Mouse (Mus musculus) hindbrain, embryonic 11.5 days (tissue): ENCODE measurements around the gene Has1. TPM values are rescaled to one million over a fixed set of nuclear protein-coding genes. Genes with fewer than 3 reads are reported as not detected.
"Not testable (repeated sequence)": the region's sequence is repeated elsewhere in the genome, so short reads cannot be mapped to it uniquely, and the experiment has no call there.

ENCODE experiments used
- ATAC-seq: fragments of 200-750 bp; cut with Nextera tagmentation; 2 replicates; pipeline ENCODE4 v1.8.0; 2017; ENCODE audit warnings: mild to moderate bottlenecking, moderate TSS enrichment, moderate library complexity; ENCODE audit not compliant: low FRiP score
- DNase-seq: peaks from one replicate; pipeline ENCODE4 v3.0.0-alpha.2; 2015; ENCODE audit warnings: low spot score
- H3K27ac ChIP-seq: fragments of 300-500 bp; sonication (generic); 2 replicates; pipeline ENCODE4 v1.5.1; 2014; ENCODE audit warnings: mild to moderate bottlenecking, low read depth, low read length
- H3K27me3 ChIP-seq: fragments of 300-500 bp; sonication (generic); 2 replicates; pipeline ENCODE4 v1.6.1; 2014; ENCODE audit warnings: mild to moderate bottlenecking, low read length, moderate library complexity, mixed read lengths; ENCODE audit not compliant: control insufficient read depth, insufficient read depth
- H3K36me3 ChIP-seq: fragments of 300-500 bp; sonication (generic); 2 replicates; pipeline ENCODE4 v1.6.1; 2014; ENCODE audit warnings: mild to moderate bottlenecking, low read length, moderate library complexity, mixed read lengths; ENCODE audit not compliant: control insufficient read depth, insufficient read depth
- H3K4me1 ChIP-seq: fragments of 300-500 bp; sonication (generic); replicated peaks from 2 replicates; pipeline ENCODE4 v1.6.1; 2014; ENCODE audit warnings: low read length, mixed read lengths; ENCODE audit not compliant: control insufficient read depth, insufficient read depth
- H3K4me2 ChIP-seq: fragments of 300-500 bp; sonication (generic); replicated peaks from 2 replicates; pipeline ENCODE4 v1.6.1; 2014; ENCODE audit warnings: mild to moderate bottlenecking, low read depth, low read length
- H3K4me3 ChIP-seq: fragments of 300-500 bp; sonication (generic); 2 replicates; pipeline ENCODE4 v1.5.1; 2014; ENCODE audit warnings: low read depth, low read length
- H3K9ac ChIP-seq: fragments of 300-500 bp; sonication (generic); 2 replicates; pipeline ENCODE4 v1.6.1; 2014; ENCODE audit warnings: low read depth, low read length
- H3K9me3 ChIP-seq: fragments of 300-500 bp; sonication (generic); 2 replicates; pipeline ENCODE4 v1.6.1; 2016; ENCODE audit warnings: low read length; ENCODE audit not compliant: control insufficient read depth
- WGBS: fragments of 180-500 bp; shearing (Covaris S2); extraction: QIAGEN DNeasy Blood & Tissue Kit; methylation state at CpG from one replicate; pipeline ENCODE4 v1.1.7; 2014; 5-methylcytosine and 5-hydroxymethylcytosine counted together
- polyA plus RNA-seq: library from polyadenylated mRNA; unstranded; fragments of >200 nt; fragmentation: Nextera tagmentation; extraction: Ambion mirVana; gene quantifications from 2 replicates; pipeline ENCODE4 v1.2.1, GENCODE M21; 2014

The Has1 gene
- polyA plus RNA-seq, 1 experiment from 2014 or later = 2.6 TPM

DNA sequence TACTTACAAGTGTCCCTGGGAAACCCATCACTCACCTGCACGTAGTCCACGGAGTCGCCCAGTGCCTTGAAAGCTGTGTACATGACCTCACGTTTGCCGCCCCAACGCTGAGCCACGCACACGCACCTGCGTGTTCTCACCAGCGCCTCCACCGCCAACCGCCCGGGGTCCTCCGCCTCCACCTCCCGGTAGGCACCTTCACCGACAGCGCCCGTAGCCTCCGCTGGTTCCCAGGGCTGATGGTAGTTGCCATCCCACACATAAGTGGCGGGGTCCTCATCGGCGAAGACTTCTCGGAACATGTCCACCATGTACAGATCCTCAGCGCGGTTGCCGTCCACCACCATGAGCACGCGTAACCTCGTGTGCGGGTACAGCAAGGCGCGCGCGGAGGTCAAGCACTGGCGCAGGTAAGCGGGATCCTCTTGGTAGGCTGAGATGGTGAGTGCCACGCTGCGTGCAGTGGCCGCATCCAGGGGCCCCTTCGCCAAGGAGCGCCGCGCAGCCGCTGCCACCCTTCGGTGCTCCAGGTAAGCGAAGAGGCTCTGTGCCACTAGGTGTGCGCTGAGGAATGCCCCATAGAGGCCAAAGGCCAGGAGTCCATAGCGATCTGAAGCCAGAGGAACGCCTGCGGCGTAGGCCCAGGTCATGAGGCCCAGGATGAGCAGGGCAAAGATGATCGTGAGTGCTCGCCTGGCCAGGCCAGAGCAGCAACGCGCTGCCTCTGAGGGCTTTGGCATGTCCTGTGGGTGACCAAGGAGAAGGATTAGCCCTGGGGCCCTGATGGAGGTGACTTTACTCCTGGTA is 4.9 kb downstream of the Has1 start:
- no peak overlapping the region for H3K27ac ChIP-seq
- H3K36me3 ChIP-seq = no peaks in the 10 kb centered on the region
- H3K4me3 ChIP-seq = no peak overlapping the region
- no peaks in the 10 kb centered on the region for H3K4me1 ChIP-seq
- DNase-seq (no peak), ATAC-seq (peak; percentile 31; the same call in 1 of the 2 replicates)
- H3K9ac ChIP-seq = no peak overlapping the region
- H3K27me3 ChIP-seq = peaks cover 6% of the 10 kb centered on the region; the same call in 1 of the 2 replicates
- WGBS = 18% methylated on average over 54 of the region's 55 CpGs
- H3K9me3 ChIP-seq = no peaks in the 10 kb centered on the region
- 0 out of 2 replicates have a peak overlapping the region, but pooled peaks have one; percentile 7 for H3K4me2 ChIP-seq

DNA sequence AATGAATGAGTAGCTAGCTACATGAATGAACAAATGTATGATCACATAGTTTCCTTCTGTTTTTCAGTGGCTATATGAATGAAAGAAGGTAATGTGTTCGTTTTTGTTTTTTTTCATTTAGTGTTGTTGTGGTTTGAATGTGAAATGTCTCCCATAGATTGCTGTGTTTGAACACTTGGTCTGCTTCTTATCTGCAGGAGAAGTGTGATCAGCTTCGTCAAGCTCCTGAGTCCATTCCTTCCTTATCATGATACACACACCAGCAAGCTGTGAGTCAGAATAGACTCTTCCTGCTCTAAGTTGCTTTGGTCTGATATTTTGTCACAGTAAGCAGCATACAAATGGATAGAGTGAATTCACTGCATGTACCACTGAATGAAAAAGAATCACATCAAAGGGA is 6.0 kb downstream of the Has1 start:
- H3K4me3 ChIP-seq = no peak overlapping the region
- 80% methylated on average over 2 of the region's 2 CpGs for WGBS
- H3K4me2 ChIP-seq = no peak overlapping the region
- no peak overlapping the region for H3K27ac ChIP-seq
- peaks cover 6% of the 10 kb centered on the region; the same call in 1 of the 2 replicates for H3K27me3 ChIP-seq
- no peak overlapping the region for H3K9ac ChIP-seq
- ATAC-seq = no peak
- H3K9me3 ChIP-seq = no peaks in the 10 kb centered on the region
- no peaks in the 10 kb centered on the region for H3K36me3 ChIP-seq
- no peak for DNase-seq
- H3K4me1 ChIP-seq = no peaks in the 10 kb centered on the region

DNA sequence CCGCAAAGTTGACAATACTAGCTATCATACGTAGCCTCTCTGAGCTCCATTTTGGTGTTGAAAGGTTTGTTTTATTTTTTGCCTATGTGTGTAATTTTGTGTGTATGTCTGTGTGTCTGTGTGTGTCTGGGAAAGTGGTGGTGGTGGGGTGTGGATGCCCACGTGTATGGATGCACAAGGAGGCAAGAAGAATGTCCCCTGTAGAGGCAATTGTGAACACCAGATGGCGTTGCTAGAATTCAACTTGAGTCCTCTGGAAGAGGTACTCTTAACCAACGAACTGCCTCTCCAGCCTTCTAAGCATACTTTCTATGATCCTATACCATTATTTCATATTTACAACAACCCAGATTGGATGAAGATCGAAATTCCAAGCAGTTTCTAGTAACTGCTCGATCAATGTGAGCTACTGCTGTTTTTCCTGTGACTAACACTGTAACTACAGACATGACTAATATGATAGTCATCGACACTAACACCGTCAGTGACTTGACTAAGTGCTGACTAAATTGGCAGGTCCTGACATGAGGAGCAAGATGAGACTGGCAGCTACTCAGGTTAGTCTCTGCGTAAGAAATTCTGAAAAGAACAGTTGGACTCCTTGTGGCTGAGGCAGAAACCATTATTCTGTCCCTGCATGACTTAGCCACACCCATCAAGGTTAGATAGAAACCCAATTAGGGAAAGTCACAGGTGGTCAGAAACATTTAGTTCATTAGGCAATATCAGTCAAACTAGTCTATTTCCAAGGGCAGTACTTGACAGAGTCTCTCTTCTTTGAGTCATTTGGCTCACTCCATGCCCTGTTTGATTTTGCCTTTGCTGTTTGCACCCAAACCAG is 9.6 kb downstream of the Has1 start:
- H3K36me3 ChIP-seq = no peaks in the 10 kb centered on the region
- H3K4me3 ChIP-seq = no peak overlapping the region
- no peaks in the 10 kb centered on the region for H3K4me1 ChIP-seq
- no peak overlapping the region for H3K4me2 ChIP-seq
- peaks cover 5% of the 10 kb centered on the region; the same call in 1 of the 2 replicates for H3K27me3 ChIP-seq
- WGBS = 74% methylated on average over 10 of the region's 10 CpGs
- ATAC-seq (no peak), DNase-seq (no peak)
- H3K27ac ChIP-seq = no peak overlapping the region
- H3K9me3 ChIP-seq = no peaks in the 10 kb centered on the region
- no peak overlapping the region for H3K9ac ChIP-seq

DNA sequence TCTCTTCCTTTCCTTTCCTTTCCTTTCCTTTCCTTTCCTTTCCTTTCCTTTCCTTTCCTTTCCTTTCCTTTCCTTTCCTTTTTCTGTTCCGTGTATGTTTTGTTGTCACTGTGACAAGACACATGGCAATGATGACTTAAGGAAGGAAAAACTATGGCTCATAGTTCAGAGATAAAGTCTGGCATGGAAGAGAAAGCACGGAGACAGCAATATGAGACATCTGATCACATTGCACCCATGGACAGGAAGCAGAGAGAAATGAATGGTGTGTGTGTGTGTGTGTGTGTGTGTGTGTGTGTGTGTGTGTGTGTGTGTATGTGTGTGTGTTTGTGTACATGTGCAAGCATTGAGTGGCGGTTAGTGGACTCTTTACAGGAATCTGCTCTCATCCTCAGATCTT is 10.4 kb downstream of the Has1 start:
- DNase-seq, H3K4me3 ChIP-seq, H3K9ac ChIP-seq, H3K27me3 ChIP-seq, H3K9me3 ChIP-seq, ATAC-seq, H3K27ac ChIP-seq, H3K4me2 ChIP-seq, H3K36me3 ChIP-seq, H3K4me1 ChIP-seq: not testable (repeated sequence)
- 88% methylated on average over 3 of the region's 3 CpGs for WGBS

DNA sequence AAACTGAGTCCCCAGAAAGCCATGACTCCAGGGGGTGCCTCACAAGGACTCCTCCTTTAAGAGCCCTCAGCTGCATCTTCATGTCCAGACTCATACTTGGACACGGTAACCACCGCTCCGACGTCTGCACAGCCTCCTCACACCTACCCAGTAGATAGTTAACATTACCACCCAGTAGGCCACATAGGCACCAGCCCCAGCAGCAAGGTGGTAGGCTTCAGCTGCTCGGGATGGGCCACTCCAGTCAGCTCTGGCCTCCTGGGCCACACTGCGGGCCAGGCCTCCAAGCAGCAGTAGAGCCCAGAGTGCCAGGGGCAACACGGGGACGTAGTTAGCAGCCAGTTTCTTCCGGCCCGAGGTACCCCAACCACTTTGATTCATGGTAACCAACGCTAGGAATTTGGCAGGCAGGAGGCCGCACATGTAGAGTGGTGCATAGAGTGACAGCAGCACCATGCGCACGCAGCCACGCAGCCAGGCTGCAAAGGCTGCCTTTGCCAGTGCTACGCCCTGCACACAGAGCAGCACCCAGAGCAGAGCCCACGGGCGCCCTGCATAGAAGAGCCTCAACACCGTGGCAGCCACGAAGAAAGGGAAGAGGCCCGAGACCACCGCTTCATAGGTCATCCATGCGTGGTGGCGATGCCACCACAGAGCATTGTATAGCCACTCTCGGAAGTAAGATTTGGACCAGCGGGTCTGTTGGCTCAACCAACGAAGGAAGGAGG is 11.3 kb downstream of the Has1 start:
- WGBS = 80% methylated on average over 27 of the region's 27 CpGs
- H3K9ac ChIP-seq = no peak overlapping the region
- H3K4me1 ChIP-seq = peaks cover under 1% of the 10 kb centered on the region; the same call in 1 of the 2 replicates
- DNase-seq (no peak), ATAC-seq (peak; percentile 56)
- H3K36me3 ChIP-seq = no peaks in the 10 kb centered on the region
- H3K9me3 ChIP-seq = no peaks in the 10 kb centered on the region
- no peak overlapping the region for H3K4me2 ChIP-seq
- H3K27ac ChIP-seq = no peak overlapping the region
- H3K27me3 ChIP-seq = 0 out of 2 replicates have a peak, but pooled peaks cover 2% of the 10 kb centered on the region
- H3K4me3 ChIP-seq = no peak overlapping the region

DNA sequence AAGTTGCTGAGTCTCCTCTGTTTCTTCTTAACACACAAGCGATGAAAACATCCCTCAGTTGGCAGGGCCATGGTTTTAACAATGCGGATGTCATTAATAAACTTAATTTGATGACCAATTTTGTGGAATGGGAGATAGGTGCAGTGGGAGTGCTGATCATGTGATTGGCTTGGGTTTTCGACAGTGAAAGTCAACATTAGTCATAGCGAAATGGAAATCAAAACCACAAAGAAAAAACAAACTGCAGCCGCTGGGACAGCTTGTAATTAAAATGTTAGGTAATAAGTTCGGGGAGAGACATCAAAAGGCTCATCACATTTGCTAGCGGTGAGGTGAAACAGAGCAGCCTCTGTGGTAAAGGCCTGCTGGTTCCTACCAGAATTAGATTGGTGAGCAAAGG is 14.2 kb downstream of the Has1 start:
- ATAC-seq (no peak), DNase-seq (no peak)
- Histone ChIP-seq H3K27ac (no peak overlapping the region), H3K36me3 (no peaks in the 10 kb centered on the region), H3K4me3 (no peak overlapping the region), H3K4me1 (peaks cover 10% of the 10 kb centered on the region), H3K27me3 (no peaks in the 10 kb centered on the region), H3K9ac (no peak overlapping the region), H3K9me3 (no peaks in the 10 kb centered on the region), H3K4me2 (no peak overlapping the region)
- WGBS = 92% methylated on average over 7 of the region's 7 CpGs

DNA sequence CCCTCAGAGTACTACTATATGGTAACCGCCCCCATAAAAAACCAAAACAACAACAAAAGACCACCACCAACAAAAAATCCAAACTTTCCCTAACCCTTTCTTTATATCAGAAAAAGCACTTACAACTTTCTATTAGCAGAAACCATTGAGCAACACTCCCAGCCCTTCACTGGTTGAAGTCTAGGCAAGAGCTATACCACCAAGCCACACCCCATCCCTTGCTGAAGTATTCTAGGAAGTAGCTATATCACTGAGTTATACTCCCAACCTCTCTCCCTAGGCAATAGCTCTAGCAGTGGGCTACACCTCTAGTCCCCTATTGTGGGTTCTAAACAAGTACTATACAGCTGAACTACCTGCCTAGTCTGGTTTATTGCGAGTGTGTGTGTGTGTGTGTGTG is 15.7 kb downstream of the Has1 start:
- peaks cover 10% of the 10 kb centered on the region for H3K4me1 ChIP-seq
- H3K9me3 ChIP-seq = no peaks in the 10 kb centered on the region
- WGBS = 88% methylated on average over 2 of the region's 2 CpGs
- no peaks in the 10 kb centered on the region for H3K36me3 ChIP-seq
- no peak for ATAC-seq
- H3K4me3 ChIP-seq = no peak overlapping the region
- no peak overlapping the region for H3K4me2 ChIP-seq
- H3K27me3 ChIP-seq = no peaks in the 10 kb centered on the region
- no peak for DNase-seq
- H3K9ac ChIP-seq = no peak overlapping the region
- H3K27ac ChIP-seq = no peak overlapping the region

DNA sequence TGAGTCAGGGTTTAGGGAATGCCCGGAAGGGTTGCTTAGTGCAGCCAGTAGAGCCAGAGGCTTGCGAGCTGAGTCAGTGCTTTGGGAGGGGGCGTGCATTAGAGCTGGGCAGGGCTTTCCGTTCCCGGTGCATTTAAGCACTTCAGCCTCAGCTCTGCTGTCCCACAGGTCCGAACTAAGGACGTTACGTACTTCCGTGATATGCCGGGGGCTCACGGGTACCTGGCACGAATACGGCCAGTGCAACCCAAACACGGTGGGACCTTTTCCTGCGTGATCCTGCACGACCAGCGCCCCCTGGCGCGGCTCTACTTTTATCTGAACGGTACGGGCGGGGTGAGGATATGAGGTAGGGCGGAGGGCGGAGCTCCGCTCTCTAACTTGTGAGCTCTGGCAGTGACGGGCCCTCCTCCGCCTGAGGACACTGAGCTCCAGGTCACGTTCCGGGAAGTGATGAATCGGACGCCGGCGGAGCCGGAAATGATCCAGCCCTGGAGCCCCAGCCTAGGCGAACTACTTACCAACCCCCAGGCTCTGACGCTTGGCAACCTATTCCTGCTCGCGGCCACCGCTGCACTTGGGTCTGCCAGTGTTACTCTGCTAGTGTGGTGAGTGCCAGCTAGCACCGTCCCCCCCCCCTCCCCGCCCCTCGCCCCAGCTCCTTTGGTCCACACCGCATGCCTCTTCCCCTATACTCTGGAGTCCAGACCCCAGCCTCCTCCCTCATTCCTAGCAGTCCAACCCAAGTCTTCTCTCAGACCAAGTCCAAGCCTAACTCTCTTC is 16.9 kb downstream of the Has1 start:
- DNase-seq = peak; percentile 91
- Histone ChIP-seq H3K4me1 (peaks cover 10% of the 10 kb centered on the region), H3K27ac (peak overlapping the region; percentile 67), H3K9ac (peak overlapping the region; percentile 53; the same call in 1 of the 2 replicates), H3K4me2 (peak overlapping the region; percentile 56), H3K36me3 (no peaks in the 10 kb centered on the region), H3K4me3 (peak overlapping the region; percentile 36), H3K27me3 (no peaks in the 10 kb centered on the region), H3K9me3 (no peaks in the 10 kb centered on the region)
- WGBS = under 1% methylated on average over 42 of the region's 43 CpGs
- peak; percentile 96 for ATAC-seq
